Mouse (Mus musculus): Measurements from ENCODE around the gene Sidt1. TPM values are rescaled to one million over a fixed set of nuclear protein-coding genes. Genes with fewer than 3 reads are reported as not detected.

The Sidt1 gene
- polyA plus RNA-seq, 1 experiment from 2014 or later = 0.89 TPM

DNA sequence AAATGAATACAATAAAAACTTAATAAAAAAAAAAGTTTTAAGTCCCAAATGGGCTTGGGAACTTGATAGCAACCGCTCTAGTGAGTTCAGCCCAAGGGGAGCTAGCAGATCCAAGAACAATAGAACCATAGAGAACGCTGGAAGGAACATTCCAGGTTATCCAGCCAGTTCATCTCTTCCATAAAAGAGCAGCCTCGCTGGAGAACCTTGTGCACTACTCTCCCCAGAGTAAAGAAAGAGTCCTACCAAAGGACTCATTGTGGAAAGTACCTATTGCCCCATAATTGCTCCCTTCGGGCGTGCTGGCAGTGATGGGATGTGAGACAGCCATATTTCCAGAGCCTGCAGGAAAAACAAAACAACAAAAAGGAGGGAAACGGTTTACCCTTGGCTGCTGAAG is 63.4 kb downstream of the Sidt1 start:
- H3K27ac ChIP-seq (ENCODE audit: low read depth, low read length) = peak overlapping the region; percentile 48; the same call in 1 of the 2 replicates

DNA sequence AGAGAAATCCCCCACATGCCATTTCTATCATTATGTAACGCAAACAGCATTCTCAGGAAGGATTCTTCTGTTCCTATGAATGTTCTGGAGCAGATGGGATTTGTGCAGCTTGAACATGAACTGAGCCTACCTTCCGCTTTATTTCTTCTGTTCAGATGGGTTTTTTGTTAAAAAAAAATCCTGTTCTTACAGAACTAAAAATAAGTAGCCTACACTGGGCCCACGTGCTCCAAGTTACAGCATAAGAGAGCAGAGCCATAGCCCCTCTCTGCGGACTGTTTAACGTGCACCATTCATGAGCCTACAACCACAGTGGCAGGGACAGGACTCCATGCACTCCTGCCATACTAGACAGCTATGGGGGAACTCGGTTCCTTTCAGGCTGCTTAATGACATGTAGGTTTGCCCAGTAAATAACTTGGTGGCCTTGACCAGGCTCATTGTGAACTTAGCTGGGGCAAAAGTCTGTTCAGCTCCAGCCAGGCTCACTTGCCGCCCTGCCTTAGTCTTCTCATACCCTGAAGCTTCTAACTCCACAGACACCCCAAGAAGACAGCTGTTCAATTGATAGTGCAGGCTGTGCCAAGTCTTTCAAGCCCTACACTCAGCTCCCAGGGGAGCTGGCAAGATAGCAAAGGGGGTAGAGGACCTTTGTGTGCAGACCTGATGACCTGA is 64.3 kb downstream of the Sidt1 start:
- 87% methylated on average over 7 of the region's 7 CpGs for WGBS
- Histone ChIP-seq H3K36me3 (ENCODE audit: control insufficient read depth, insufficient read depth, low read length) (no peaks in the 10 kb centered on the region), H3K4me1 (ENCODE audit: control insufficient read depth, insufficient read depth, low read length) (peaks cover 6% of the 10 kb centered on the region; the same call in 1 of the 2 replicates), H3K9me3 (ENCODE audit: control insufficient read depth, low read length) (no peaks in the 10 kb centered on the region), H3K9ac (ENCODE audit: low read depth, low read length) (no peak overlapping the region), H3K4me3 (ENCODE audit: low read length) (no peak overlapping the region), H3K27me3 (ENCODE audit: control insufficient read depth, insufficient read depth, low read length) (no peaks in the 10 kb centered on the region), H3K4me2 (replicated peaks; ENCODE audit: low read depth, low read length) (no peak overlapping the region), H3K27ac (ENCODE audit: low read depth, low read length) (no peak overlapping the region)
- no peak for ATAC-seq (ENCODE audit: low FRiP score, low TSS enrichment)

More for the DNA sequence above, 63.4 kb downstream of the Sidt1 start:
- no peak overlapping the region for H3K4me3 ChIP-seq (ENCODE audit: low read length)
- 52% methylated on average over 6 of the region's 6 CpGs for WGBS
- no peaks in the 10 kb centered on the region for H3K36me3 ChIP-seq (ENCODE audit: control insufficient read depth, insufficient read depth, low read length)
- ATAC-seq (ENCODE audit: low FRiP score, low TSS enrichment) = no peak
- no peak overlapping the region for H3K9ac ChIP-seq (ENCODE audit: low read depth, low read length)
- no peaks in the 10 kb centered on the region for H3K9me3 ChIP-seq (ENCODE audit: control insufficient read depth, low read length)
- H3K27me3 ChIP-seq (ENCODE audit: control insufficient read depth, insufficient read depth, low read length) = no peaks in the 10 kb centered on the region
- no peak overlapping the region for H3K4me2 ChIP-seq (replicated peaks; ENCODE audit: low read depth, low read length)
- H3K4me1 ChIP-seq (ENCODE audit: control insufficient read depth, insufficient read depth, low read length) = peaks cover 6% of the 10 kb centered on the region; the same call in 1 of the 2 replicates

DNA sequence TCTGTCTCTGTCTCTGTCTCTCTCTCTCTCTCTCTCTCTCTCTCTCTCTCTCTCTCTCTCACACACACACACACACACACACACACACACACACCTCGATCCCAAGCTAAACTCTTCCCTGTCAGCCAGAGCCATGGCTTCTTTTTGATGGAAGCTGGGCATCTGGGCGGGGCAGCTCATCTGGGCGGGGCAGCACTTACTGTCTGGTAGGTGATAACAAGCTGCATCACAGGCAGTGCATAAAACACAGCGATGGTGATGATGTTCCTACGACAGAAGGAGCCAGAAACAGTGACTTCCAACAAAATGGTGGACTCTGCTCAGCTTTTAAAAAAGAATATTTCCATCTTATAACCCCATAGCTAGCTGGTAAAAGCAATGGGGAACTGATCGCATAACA is 67.4 kb downstream of the Sidt1 start:
- Histone ChIP-seq H3K4me3 (ENCODE audit: low read length) (no peak overlapping the region), H3K4me1 (ENCODE audit: control insufficient read depth, insufficient read depth, low read length) (0 out of 2 replicates have a peak, but pooled peaks cover 3% of the 10 kb centered on the region), H3K9ac (ENCODE audit: low read depth, low read length) (no peak overlapping the region), H3K4me2 (replicated peaks; ENCODE audit: low read depth, low read length) (no peak overlapping the region), H3K27ac (ENCODE audit: low read depth, low read length) (no peak overlapping the region), H3K9me3 (ENCODE audit: control insufficient read depth, low read length) (no peaks in the 10 kb centered on the region), H3K36me3 (ENCODE audit: control insufficient read depth, insufficient read depth, low read length) (no peaks in the 10 kb centered on the region), H3K27me3 (ENCODE audit: control insufficient read depth, insufficient read depth, low read length) (no peaks in the 10 kb centered on the region)
- ATAC-seq (ENCODE audit: low FRiP score, low TSS enrichment) = no peak
- WGBS = 83% methylated on average over 6 of the region's 6 CpGs

DNA sequence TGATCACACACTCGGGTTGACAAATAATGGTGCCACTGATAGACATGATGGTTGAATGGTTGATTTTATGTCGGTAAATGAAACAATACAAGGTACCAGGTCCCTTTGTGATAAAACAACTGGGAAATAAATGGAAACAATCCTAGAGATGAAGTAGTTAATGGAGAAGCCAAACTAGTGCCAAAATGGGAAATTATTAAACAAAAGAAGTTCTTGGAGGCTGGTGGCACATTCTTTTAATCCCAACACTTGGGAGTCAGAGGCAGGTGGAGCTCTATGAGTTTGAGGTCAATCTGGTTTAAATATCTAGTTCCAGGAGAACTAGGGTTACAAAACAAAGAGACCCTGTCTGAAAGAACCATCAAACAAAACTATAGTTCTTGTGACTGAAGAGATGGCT is 68.1 kb downstream of the Sidt1 start:
- Histone ChIP-seq H3K4me2 (replicated peaks; ENCODE audit: low read depth, low read length) (no peak overlapping the region), H3K36me3 (ENCODE audit: control insufficient read depth, insufficient read depth, low read length) (no peaks in the 10 kb centered on the region), H3K9ac (ENCODE audit: low read depth, low read length) (no peak overlapping the region), H3K9me3 (ENCODE audit: control insufficient read depth, low read length) (no peaks in the 10 kb centered on the region), H3K4me3 (ENCODE audit: low read length) (no peak overlapping the region), H3K4me1 (ENCODE audit: control insufficient read depth, insufficient read depth, low read length) (0 out of 2 replicates have a peak, but pooled peaks cover 3% of the 10 kb centered on the region), H3K27ac (ENCODE audit: low read depth, low read length) (no peak overlapping the region), H3K27me3 (ENCODE audit: control insufficient read depth, insufficient read depth, low read length) (no peaks in the 10 kb centered on the region)
- no peak for ATAC-seq (ENCODE audit: low FRiP score, low TSS enrichment)
- WGBS = 86% methylated on average over 2 of the region's 2 CpGs

DNA sequence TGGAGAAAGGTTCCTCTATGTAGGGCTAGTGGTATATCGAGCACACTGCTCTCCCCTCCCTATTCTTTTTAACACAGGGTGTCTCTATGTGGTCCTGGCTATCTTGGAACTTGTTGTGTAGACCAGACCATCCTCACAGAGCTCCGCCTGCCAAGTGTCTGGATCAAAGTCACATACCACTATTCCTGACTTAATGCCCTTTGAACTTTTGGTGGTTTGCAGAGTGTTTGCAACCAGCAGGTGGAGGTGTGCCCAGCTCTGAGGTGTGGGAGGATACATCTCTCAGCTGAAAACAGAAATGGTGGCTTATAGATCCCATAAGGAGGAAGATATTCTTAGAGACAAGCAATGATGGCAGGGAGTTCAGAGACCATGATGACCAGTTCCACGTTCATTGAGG is 75.5 kb downstream of the Sidt1 start:
- WGBS = 85% methylated on average over 3 of the region's 3 CpGs
- Histone ChIP-seq H3K9ac (ENCODE audit: low read depth, low read length) (no peak overlapping the region), H3K27ac (ENCODE audit: low read depth, low read length) (no peak overlapping the region), H3K4me1 (ENCODE audit: control insufficient read depth, insufficient read depth, low read length) (no peaks in the 10 kb centered on the region), H3K36me3 (ENCODE audit: control insufficient read depth, insufficient read depth, low read length) (no peaks in the 10 kb centered on the region), H3K27me3 (ENCODE audit: control insufficient read depth, insufficient read depth, low read length) (no peaks in the 10 kb centered on the region), H3K4me2 (replicated peaks; ENCODE audit: low read depth, low read length) (no peak overlapping the region), H3K9me3 (ENCODE audit: control insufficient read depth, low read length) (no peaks in the 10 kb centered on the region), H3K4me3 (ENCODE audit: low read length) (no peak overlapping the region)
- no peak for ATAC-seq (ENCODE audit: low FRiP score, low TSS enrichment)

DNA sequence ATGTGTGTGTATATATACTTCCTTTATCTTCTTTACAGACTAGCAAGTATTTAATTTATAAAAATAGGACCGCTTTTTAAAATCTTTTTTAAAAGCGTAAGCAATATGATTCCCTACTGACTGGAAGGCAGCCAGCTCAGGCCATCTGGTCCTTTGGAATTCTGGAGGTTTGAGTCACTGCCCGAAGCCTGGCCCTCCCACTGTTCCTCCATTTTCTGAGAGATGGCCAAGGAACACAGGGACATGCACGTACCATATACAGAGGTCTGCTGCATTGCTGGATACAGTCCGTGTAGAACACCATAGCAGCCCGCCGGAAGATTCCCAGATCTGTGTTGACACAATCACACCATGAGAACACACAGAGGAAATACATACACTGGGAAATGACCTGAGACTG is 78.3 kb downstream of the Sidt1 start:
- H3K4me2 ChIP-seq (replicated peaks; ENCODE audit: low read depth, low read length) = no peak overlapping the region
- no peak overlapping the region for H3K27ac ChIP-seq (ENCODE audit: low read depth, low read length)
- no peak overlapping the region for H3K9ac ChIP-seq (ENCODE audit: low read depth, low read length)
- H3K27me3 ChIP-seq (ENCODE audit: control insufficient read depth, insufficient read depth, low read length) = no peaks in the 10 kb centered on the region
- no peak for ATAC-seq (ENCODE audit: low FRiP score, low TSS enrichment)
- 75% methylated on average over 7 of the region's 7 CpGs for WGBS
- no peaks in the 10 kb centered on the region for H3K9me3 ChIP-seq (ENCODE audit: control insufficient read depth, low read length)
- H3K36me3 ChIP-seq (ENCODE audit: control insufficient read depth, insufficient read depth, low read length) = no peaks in the 10 kb centered on the region
- no peaks in the 10 kb centered on the region for H3K4me1 ChIP-seq (ENCODE audit: control insufficient read depth, insufficient read depth, low read length)
- no peak overlapping the region for H3K4me3 ChIP-seq (ENCODE audit: low read length)

DNA sequence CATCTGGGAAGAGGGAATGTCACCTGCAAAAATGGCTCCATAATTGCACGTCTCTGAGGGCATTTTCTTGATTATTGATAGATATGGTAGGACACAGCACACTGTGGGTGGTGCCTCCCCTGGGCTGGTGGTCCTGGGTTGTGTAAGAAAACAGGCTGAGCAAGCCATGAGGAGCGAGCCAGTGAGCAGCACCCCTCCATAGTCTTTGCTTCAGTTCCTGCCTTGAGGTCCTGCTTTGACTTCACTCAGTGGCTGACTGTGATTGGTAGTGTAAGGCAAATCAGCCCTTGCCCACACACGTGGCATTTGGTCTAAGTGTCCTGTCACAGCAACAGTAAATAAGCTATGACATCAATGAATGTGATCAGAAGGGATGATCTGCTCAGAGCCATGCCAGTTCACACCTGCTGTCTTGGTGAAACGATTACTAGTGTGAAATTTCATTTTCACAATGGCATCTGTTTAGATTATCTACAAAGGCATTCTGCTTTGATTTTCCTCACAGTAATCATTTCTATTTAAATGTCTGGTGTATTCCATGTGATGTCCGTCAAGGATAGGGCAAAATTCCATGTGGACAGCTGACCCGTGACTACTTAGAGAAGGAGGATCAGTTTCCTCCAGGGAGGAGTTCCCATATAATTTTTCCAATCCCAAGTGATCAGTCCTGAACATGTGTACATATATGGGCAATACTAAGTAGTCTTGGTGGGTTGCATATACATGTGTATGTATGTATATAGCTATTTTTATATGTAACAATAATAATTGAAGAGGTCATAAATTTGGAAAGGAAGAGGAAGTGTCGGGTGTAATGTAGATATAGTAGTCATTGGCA is 79.0 kb downstream of the Sidt1 start:
- no peaks in the 10 kb centered on the region for H3K27me3 ChIP-seq (ENCODE audit: control insufficient read depth, insufficient read depth, low read length)
- H3K4me1 ChIP-seq (ENCODE audit: control insufficient read depth, insufficient read depth, low read length) = no peaks in the 10 kb centered on the region
- H3K4me2 ChIP-seq (replicated peaks; ENCODE audit: low read depth, low read length) = no peak overlapping the region
- H3K9ac ChIP-seq (ENCODE audit: low read depth, low read length) = no peak overlapping the region
- no peak overlapping the region for H3K4me3 ChIP-seq (ENCODE audit: low read length)
- ATAC-seq (ENCODE audit: low FRiP score, low TSS enrichment) = no peak
- H3K36me3 ChIP-seq (ENCODE audit: control insufficient read depth, insufficient read depth, low read length) = no peaks in the 10 kb centered on the region
- H3K9me3 ChIP-seq (ENCODE audit: control insufficient read depth, low read length) = no peaks in the 10 kb centered on the region
- no peak overlapping the region for H3K27ac ChIP-seq (ENCODE audit: low read depth, low read length)
- 80% methylated on average over 7 of the region's 7 CpGs for WGBS

DNA sequence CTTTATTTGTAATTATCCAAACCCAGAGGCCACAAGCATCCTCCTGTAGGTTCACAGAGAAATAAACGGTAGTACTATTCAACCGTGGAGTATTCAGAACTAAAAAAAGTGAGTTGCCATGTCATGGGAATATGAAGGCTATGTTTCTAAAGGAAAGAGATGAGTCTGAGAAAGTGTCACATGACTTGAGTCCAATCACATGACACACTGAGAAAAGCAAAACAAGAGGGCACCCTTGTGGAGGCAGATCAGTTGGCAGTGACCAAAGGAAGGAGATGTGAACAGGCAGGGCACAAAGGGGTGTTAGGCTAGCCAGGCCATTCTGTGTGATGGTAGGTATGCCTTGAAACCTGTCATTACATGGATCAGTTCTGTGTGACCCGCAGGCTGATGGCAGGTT is 80.3 kb downstream of the Sidt1 start:
- Histone ChIP-seq H3K9ac (ENCODE audit: low read depth, low read length) (no peak overlapping the region), H3K36me3 (ENCODE audit: control insufficient read depth, insufficient read depth, low read length) (no peaks in the 10 kb centered on the region), H3K4me2 (replicated peaks; ENCODE audit: low read depth, low read length) (no peak overlapping the region), H3K27me3 (ENCODE audit: control insufficient read depth, insufficient read depth, low read length) (no peaks in the 10 kb centered on the region), H3K4me1 (ENCODE audit: control insufficient read depth, insufficient read depth, low read length) (no peaks in the 10 kb centered on the region), H3K4me3 (ENCODE audit: low read length) (no peak overlapping the region), H3K27ac (ENCODE audit: low read depth, low read length) (no peak overlapping the region), H3K9me3 (ENCODE audit: control insufficient read depth, low read length) (no peaks in the 10 kb centered on the region)
- ATAC-seq (ENCODE audit: low FRiP score, low TSS enrichment) = no peak
- WGBS = 97% methylated on average over 3 of the region's 3 CpGs

DNA sequence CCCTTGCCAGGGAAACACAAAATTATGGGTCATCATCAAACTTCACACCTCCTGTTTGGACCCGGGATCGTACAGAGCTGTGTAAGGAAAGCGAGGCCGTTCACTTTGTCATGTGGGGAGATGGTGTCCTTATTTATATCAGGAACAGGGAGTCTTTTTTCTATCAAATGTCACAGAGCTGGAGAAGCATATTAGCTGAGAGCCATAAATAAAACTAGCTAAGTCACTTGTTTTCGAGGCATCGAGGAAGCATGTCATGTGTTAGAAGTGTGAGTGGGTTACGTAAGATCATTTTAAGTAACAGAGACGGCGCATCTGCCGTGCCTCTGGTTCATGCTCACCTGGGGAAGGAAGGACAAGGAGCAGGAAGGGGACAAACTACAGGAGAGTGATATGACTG is 83.0 kb downstream of the Sidt1 start:
- WGBS = 76% methylated on average over 10 of the region's 10 CpGs

More for the DNA sequence above, 83.0 kb downstream of the Sidt1 start:
- H3K36me3 ChIP-seq (ENCODE audit: control insufficient read depth, insufficient read depth, low read length) = no peaks in the 10 kb centered on the region
- no peak for ATAC-seq (ENCODE audit: low FRiP score, low TSS enrichment)
- H3K9me3 ChIP-seq (ENCODE audit: control insufficient read depth, low read length) = no peaks in the 10 kb centered on the region
- no peak overlapping the region for H3K4me2 ChIP-seq (replicated peaks; ENCODE audit: low read depth, low read length)
- no peak overlapping the region for H3K27ac ChIP-seq (ENCODE audit: low read depth, low read length)
- H3K9ac ChIP-seq (ENCODE audit: low read depth, low read length) = no peak overlapping the region
- H3K27me3 ChIP-seq (ENCODE audit: control insufficient read depth, insufficient read depth, low read length) = no peaks in the 10 kb centered on the region
- H3K4me3 ChIP-seq (ENCODE audit: low read length) = no peak overlapping the region
- no peaks in the 10 kb centered on the region for H3K4me1 ChIP-seq (ENCODE audit: control insufficient read depth, insufficient read depth, low read length)
